Mouse (Mus musculus) hindbrain, embryonic 10.5 days (tissue): ENCODE data around the gene H2-DMa. TPM values are rescaled to one million over a fixed set of nuclear protein-coding genes. Genes with fewer than 3 reads are reported as not detected.

Source experiments
- DNase-seq: peaks from one replicate; pipeline ENCODE4 v3.0.0-alpha.2; 2017; ENCODE audit warnings: low spot score
- H3K27ac ChIP-seq: fragments of 300-500 bp; sonication (generic); 2 replicates; pipeline ENCODE4 v1.5.1; 2016; ENCODE audit warnings: mild to moderate bottlenecking, moderate library complexity
- H3K27me3 ChIP-seq: fragments of 300-500 bp; sonication (generic); 2 replicates; pipeline ENCODE4 v1.6.1; 2016; ENCODE audit warnings: mild to moderate bottlenecking; ENCODE audit not compliant: poor library complexity, insufficient read depth, severe bottlenecking
- H3K36me3 ChIP-seq: fragments of 300-500 bp; sonication (generic); 2 replicates; pipeline ENCODE4 v1.6.1; 2016; ENCODE audit warnings: mild to moderate bottlenecking, moderate library complexity
- H3K4me1 ChIP-seq: fragments of 300-500 bp; sonication (generic); replicated peaks from 2 replicates; pipeline ENCODE4 v1.6.1; 2016; ENCODE audit warnings: mild to moderate bottlenecking
- H3K4me3 ChIP-seq: fragments of 300-500 bp; sonication (generic); 2 replicates; pipeline ENCODE4 v1.5.1; 2016; ENCODE audit warnings: mild to moderate bottlenecking, moderate library complexity
- H3K9me3 ChIP-seq: fragments of 300-500 bp; sonication (generic); 2 replicates; pipeline ENCODE4 v1.6.1; 2016; ENCODE audit warnings: mild to moderate bottlenecking, moderate library complexity
- WGBS: fragments of 180-500 bp; shearing (Covaris S2); methylation state at CpG from one replicate; pipeline ENCODE4 v1.1.7; 2016; 5-methylcytosine and 5-hydroxymethylcytosine counted together
- polyA plus RNA-seq: library from polyadenylated mRNA; unstranded; fragments of >200 nt; fragmentation: Nextera tagmentation; extraction: Ambion mirVana; gene quantifications from 2 replicates; pipeline ENCODE4 v1.2.1, GENCODE M21; 2016

H2-DMa gene
- polyA plus RNA-seq, 1 experiment from 2014 or later: 7.7 TPM

- Histone ChIP-seq H3K27me3 (peaks cover 23% of the 10 kb centered on the region), H3K36me3 (no peaks in the 10 kb centered on the region), H3K4me1 (no peaks in the 10 kb centered on the region), H3K4me3 (no peak overlapping the region), H3K9me3 (peaks cover 13% of the 10 kb centered on the region), H3K27ac (no peak overlapping the region)
- 74% methylated on average over 13 of the region's 13 CpGs for whole genome bisulfite sequencing
- DNase-seq: no peak
Measured at GRCm38 (mm10) chr17:34179913-34180859, 60.8 kb downstream of the H2-DMa start.

- peaks cover 57% of the 10 kb centered on the region for H3K27me3 ChIP-seq
- DNase-seq: no peak
- no peaks in the 10 kb centered on the region for H3K9me3 ChIP-seq
- H3K27ac ChIP-seq: no peak overlapping the region
- no peak overlapping the region for H3K4me3 ChIP-seq
- peaks cover 19% of the 10 kb centered on the region for H3K4me1 ChIP-seq
- H3K36me3 ChIP-seq: no peaks in the 10 kb centered on the region
- WGBS: 83% methylated on average over 15 of the region's 15 CpGs
Measured at GRCm38 (mm10) chr17:34183564-34184219, 64.4 kb downstream of the H2-DMa start.

GRCm38 (mm10) chr17:34185526-34185925 lies 66.2 kb downstream of the H2-DMa start:
- no peak overlapping the region for H3K27ac ChIP-seq
- DNase-seq: no peak
- peaks cover 75% of the 10 kb centered on the region for H3K27me3 ChIP-seq
- WGBS: 89% methylated on average over 9 of the region's 9 CpGs
- no peaks in the 10 kb centered on the region for H3K9me3 ChIP-seq
- no peaks in the 10 kb centered on the region for H3K36me3 ChIP-seq
- H3K4me1 ChIP-seq: peaks cover 19% of the 10 kb centered on the region
- no peak overlapping the region for H3K4me3 ChIP-seq

- Histone ChIP-seq H3K4me3 (peak overlapping the region; percentile 56), H3K9me3 (no peaks in the 10 kb centered on the region), H3K27ac (peak overlapping the region; percentile 35; the same call in 1 of the 2 replicates), H3K36me3 (no peaks in the 10 kb centered on the region), H3K27me3 (peaks cover 86% of the 10 kb centered on the region), H3K4me1 (peaks cover 19% of the 10 kb centered on the region)
- WGBS: 4% methylated on average over 14 of the region's 14 CpGs
- DNase-seq: no peak
Measured at GRCm38 (mm10) chr17:34186885-34187260, 67.5 kb downstream of the H2-DMa start.

GRCm38 (mm10) chr17:34187261-34187916 lies 68.0 kb downstream of the H2-DMa start, which contains the start of the genes Tap1 and Psmb9:
TSS of gene Tap1 (plus strand) at chr17:34187553.
TSS of gene Psmb9 (minus strand) at chr17:34187764.
- under 1% methylated on average over 46 of the region's 46 CpGs for WGBS
- peak; percentile 92 for DNase-seq
- peaks cover 92% of the 10 kb centered on the region for H3K27me3 ChIP-seq

GRCm38 (mm10) chr17:34188010-34188409 lies 68.7 kb downstream of the H2-DMa start:
- Histone ChIP-seq H3K36me3 (no peaks in the 10 kb centered on the region), H3K9me3 (no peaks in the 10 kb centered on the region), H3K4me3 (peak overlapping the region; percentile 56), H3K4me1 (peaks cover 19% of the 10 kb centered on the region), H3K27ac (peak overlapping the region; percentile 57), H3K27me3 (peaks cover 98% of the 10 kb centered on the region)
- WGBS: 3% methylated on average over 20 of the region's 20 CpGs
- no peak for DNase-seq

More at GRCm38 (mm10) chr17:34187261-34187916, 68.0 kb downstream of the H2-DMa start, which contains the start of the genes Tap1 and Psmb9:
- Histone ChIP-seq H3K36me3 (no peaks in the 10 kb centered on the region), H3K4me3 (peak within 1 kb of the TSS; percentile 56), H3K4me1 (peaks cover 19% of the 10 kb centered on the region), H3K27ac (peak within 1 kb of the TSS; percentile 57), H3K9me3 (no peaks in the 10 kb centered on the region)

Other genes with a start within 250 kb of the H2-DMa start
- not detected in 2 replicates for gene Gm7029, start 245.7 kb upstream of the H2-DMa start, polyA plus RNA-seq
- gene Kifc1, start 228.9 kb upstream of the H2-DMa start, polyA plus RNA-seq: 6.3 and 7.1 TPM in 2 replicates
- 0.34 and 0.41 TPM in 2 replicates for gene Platr17, start 214.4 kb upstream of the H2-DMa start, polyA plus RNA-seq
- gene Daxx, start 210.1 kb upstream of the H2-DMa start, polyA plus RNA-seq: 73.1 and 82.8 TPM in 2 replicates
- 14.5 and 17.2 TPM in 2 replicates for gene Tapbp, start 203.6 kb upstream of the H2-DMa start, polyA plus RNA-seq
- 23.0 and 24.0 TPM in 2 replicates for gene Zbtb22, start 203.6 kb upstream of the H2-DMa start, polyA plus RNA-seq
- 45.2 and 55.7 TPM in 2 replicates for gene Rgl2, start 190.0 kb upstream of the H2-DMa start, polyA plus RNA-seq
- 228 TPM in 2 replicates for gene Pfdn6, start 179.2 kb upstream of the H2-DMa start, polyA plus RNA-seq
- gene Wdr46, start 178.9 kb upstream of the H2-DMa start, polyA plus RNA-seq: 47.0 and 51.8 TPM in 2 replicates
- gene B3galt4, start 168.1 kb upstream of the H2-DMa start, polyA plus RNA-seq: 4.3 and 6.5 TPM in 2 replicates
- 55.0 and 63.9 TPM in 2 replicates for gene Vps52, start 163.7 kb upstream of the H2-DMa start, polyA plus RNA-seq
- 1,286 and 1,579 TPM in 2 replicates for gene Rps18, start 163.5 kb upstream of the H2-DMa start, polyA plus RNA-seq
- 27.1 and 30.9 TPM in 2 replicates for gene H2-K1, start 119.2 kb upstream of the H2-DMa start, polyA plus RNA-seq
- 12.3 and 17.3 TPM in 2 replicates for gene Ring1, start 94.9 kb upstream of the H2-DMa start, polyA plus RNA-seq
- gene H2-Ke6, start 91.5 kb upstream of the H2-DMa start, polyA plus RNA-seq: 65.5 and 73.0 TPM in 2 replicates
- gene Slc39a7, start 87.9 kb upstream of the H2-DMa start, polyA plus RNA-seq: 188 and 197 TPM in 2 replicates
- 49.1 and 56.4 TPM in 2 replicates for gene Rxrb, start 87.7 kb upstream of the H2-DMa start, polyA plus RNA-seq
- gene Col11a2, start 80.1 kb upstream of the H2-DMa start, polyA plus RNA-seq: 0.99 and 1.7 TPM in 2 replicates
- 0.80 and 0.82 TPM in 2 replicates for gene H2-Oa, start 27.2 kb upstream of the H2-DMa start, polyA plus RNA-seq
- gene Brd2, start 3.1 kb downstream of the H2-DMa start, polyA plus RNA-seq: 131 and 135 TPM in 2 replicates
- gene H2-DMb2, start 23.8 kb downstream of the H2-DMa start, polyA plus RNA-seq: 0.11 and 0.24 TPM in 2 replicates
- 0.30 and 0.98 TPM in 2 replicates for gene H2-DMb1, start 33.5 kb downstream of the H2-DMa start, polyA plus RNA-seq
- 1.7 TPM in 2 replicates for gene Tap1, start 68.0 kb downstream of the H2-DMa start, polyA plus RNA-seq
- gene Psmb9, start 68.2 kb downstream of the H2-DMa start, polyA plus RNA-seq: 0.66 and 0.97 TPM in 2 replicates
- 1.2 and 1.8 TPM in 2 replicates for gene Psmb8, start 78.2 kb downstream of the H2-DMa start, polyA plus RNA-seq
- gene Tap2, start 84.0 kb downstream of the H2-DMa start, polyA plus RNA-seq: 0.27 and 1.4 TPM in 2 replicates
- gene H2-Ob, start 119.4 kb downstream of the H2-DMa start, polyA plus RNA-seq: 0.24 TPM in 1 of 2 replicates, not detected in the other
- gene H2-Ab1, start 138.1 kb downstream of the H2-DMa start, polyA plus RNA-seq: 4.7 and 5.3 TPM in 2 replicates
- not detected in 2 replicates for gene H2-Aa, start 168.3 kb downstream of the H2-DMa start, polyA plus RNA-seq
- gene H2-Eb1, start 186.3 kb downstream of the H2-DMa start, polyA plus RNA-seq: 1.0 and 1.3 TPM in 2 replicates
- gene H2-Eb2, start 206.1 kb downstream of the H2-DMa start, polyA plus RNA-seq: not detected in 2 replicates
- not detected in 2 replicates for gene Btnl2, start 235.3 kb downstream of the H2-DMa start, polyA plus RNA-seq